Mouse (Mus musculus): Measurements from ENCODE around the gene Metrnl. TPM values are rescaled to one million over a fixed set of nuclear protein-coding genes. Genes with fewer than 3 reads are reported as not detected.

Gene Metrnl
- polyA plus RNA-seq, 1 experiment = not detected

DNA sequence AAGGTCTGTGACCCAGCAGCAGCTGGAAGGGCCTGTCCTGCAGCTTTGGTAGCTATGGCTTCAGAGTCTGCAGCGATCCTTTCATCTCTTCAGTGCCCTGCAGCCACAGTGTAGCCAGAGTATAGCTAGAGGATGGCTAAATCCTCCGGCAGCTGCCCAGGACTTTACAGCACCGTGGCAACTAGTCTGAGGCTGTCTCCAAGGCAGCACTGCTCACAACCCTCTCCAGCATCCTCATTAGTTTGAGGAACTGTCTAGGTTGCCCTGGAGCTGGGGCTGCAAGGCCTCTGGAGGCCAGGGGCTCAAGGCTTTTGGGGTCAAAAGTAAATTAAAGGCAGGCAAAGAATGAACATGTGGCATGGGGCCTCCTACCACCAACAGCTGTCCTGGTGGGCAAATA lies 37.3 kb downstream of the Metrnl start:
- TF ChIP-seq POLR2A (IDR thresholded peaks at IDR 0.05; ENCODE audit: insufficient read depth, low read depth, low read length) (no peak), CTCF (IDR thresholded peaks at IDR 0.05; ENCODE audit: insufficient read depth, low read depth, low read length) (no peak)
- 57% methylated on average over 3 of the region's 3 CpGs for WGBS
- peaks cover 2% of the 10 kb centered on the region; the same call in 1 of the 2 replicates for H3K4me1 ChIP-seq (ENCODE audit: control insufficient read depth, insufficient read depth, low read length)
- no peak overlapping the region for H3K4me3 ChIP-seq (ENCODE audit: insufficient read depth, low read depth, low read length)
- no peak overlapping the region for H3K27ac ChIP-seq (ENCODE audit: insufficient read depth, low read depth, low read length)

DNA sequence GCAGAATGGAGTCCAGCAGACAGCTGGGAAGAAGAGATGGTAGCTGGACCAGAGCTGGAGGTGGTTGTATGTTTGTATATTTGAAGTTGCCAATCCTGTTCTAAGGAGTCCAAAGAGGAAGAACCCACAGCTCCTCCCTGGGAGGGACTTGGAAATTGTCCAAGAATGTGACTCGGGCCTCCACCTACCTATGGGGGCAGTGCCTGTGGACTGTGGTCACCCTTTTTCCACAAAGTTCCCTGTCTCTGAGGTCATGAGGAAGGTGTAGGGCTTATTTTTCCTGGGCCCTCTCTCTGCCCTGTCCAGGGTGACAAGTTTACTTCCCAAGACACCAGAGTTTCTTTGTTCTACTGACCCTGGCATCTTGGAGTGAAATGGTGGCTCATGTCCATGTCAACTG lies 39.6 kb downstream of the Metrnl start:
- TF ChIP-seq CTCF (IDR thresholded peaks at IDR 0.05; ENCODE audit: insufficient read depth, low read depth, low read length) (no peak), POLR2A (IDR thresholded peaks at IDR 0.05; ENCODE audit: insufficient read depth, low read depth, low read length) (no peak)
- H3K4me3 ChIP-seq (ENCODE audit: insufficient read depth, low read depth, low read length) = no peak overlapping the region
- WGBS = 46% methylated on average over 1 of the region's 1 CpGs
- H3K4me1 ChIP-seq (ENCODE audit: control insufficient read depth, insufficient read depth, low read length) = peaks cover 2% of the 10 kb centered on the region; the same call in 1 of the 2 replicates
- H3K27ac ChIP-seq (ENCODE audit: insufficient read depth, low read depth, low read length) = no peak overlapping the region

DNA sequence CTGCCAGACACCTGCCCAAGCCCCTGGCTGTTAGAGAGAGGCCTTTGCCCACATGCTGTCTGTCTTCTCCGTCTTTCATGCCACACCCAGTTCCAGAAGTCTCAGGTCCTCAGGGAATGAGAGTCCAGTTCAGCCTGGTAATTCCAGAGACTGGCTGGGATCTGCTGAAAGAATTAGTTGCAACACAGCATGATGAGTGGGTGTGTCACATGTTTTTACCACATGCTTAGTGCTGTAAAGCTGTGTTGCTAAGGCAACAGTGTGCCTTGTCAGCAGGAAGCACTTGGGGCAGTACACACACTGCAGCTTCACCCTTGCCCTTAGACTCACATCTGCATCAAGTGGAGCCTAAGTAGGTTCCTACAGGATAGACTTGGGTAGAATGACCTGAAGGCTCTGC lies 40.1 kb downstream of the Metrnl start:
- TF ChIP-seq POLR2A (IDR thresholded peaks at IDR 0.05; ENCODE audit: insufficient read depth, low read depth, low read length) (no peak), CTCF (IDR thresholded peaks at IDR 0.05; ENCODE audit: insufficient read depth, low read depth, low read length) (no peak)
- Histone ChIP-seq H3K27ac (ENCODE audit: insufficient read depth, low read depth, low read length) (no peak overlapping the region), H3K4me1 (ENCODE audit: control insufficient read depth, insufficient read depth, low read length) (peaks cover 2% of the 10 kb centered on the region; the same call in 1 of the 2 replicates), H3K4me3 (ENCODE audit: insufficient read depth, low read depth, low read length) (no peak overlapping the region)
- WGBS = 77% methylated on average over 1 of the region's 1 CpGs

DNA sequence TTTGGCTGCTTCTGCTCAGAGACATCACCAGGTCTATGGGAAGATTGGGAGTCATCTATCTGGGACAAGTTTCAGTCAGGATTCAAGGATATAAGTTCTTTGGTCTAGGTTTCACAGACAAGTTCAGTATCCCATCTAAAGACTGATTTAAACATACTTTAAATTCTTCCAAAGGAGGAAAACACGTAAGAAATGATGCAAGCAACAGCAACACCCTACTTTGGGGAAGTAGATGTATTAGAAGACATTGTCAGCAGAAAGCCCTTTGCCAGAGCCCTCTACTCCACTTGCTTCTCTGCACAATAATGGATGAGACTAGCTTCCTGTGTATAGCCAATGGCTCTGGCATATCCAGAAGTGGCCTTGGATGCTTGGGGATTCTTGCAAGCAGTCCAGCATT lies 41.8 kb downstream of the Metrnl start:
- H3K4me3 ChIP-seq (ENCODE audit: insufficient read depth, low read depth, low read length) = no peak overlapping the region
- H3K4me1 ChIP-seq (ENCODE audit: control insufficient read depth, insufficient read depth, low read length) = peaks cover 2% of the 10 kb centered on the region; the same call in 1 of the 2 replicates
- TF ChIP-seq POLR2A (IDR thresholded peaks at IDR 0.05; ENCODE audit: insufficient read depth, low read depth, low read length) (no peak), CTCF (IDR thresholded peaks at IDR 0.05; ENCODE audit: insufficient read depth, low read depth, low read length) (no peak)
- no peak overlapping the region for H3K27ac ChIP-seq (ENCODE audit: insufficient read depth, low read depth, low read length)
- 80% methylated on average over 1 of the region's 1 CpGs for WGBS

DNA sequence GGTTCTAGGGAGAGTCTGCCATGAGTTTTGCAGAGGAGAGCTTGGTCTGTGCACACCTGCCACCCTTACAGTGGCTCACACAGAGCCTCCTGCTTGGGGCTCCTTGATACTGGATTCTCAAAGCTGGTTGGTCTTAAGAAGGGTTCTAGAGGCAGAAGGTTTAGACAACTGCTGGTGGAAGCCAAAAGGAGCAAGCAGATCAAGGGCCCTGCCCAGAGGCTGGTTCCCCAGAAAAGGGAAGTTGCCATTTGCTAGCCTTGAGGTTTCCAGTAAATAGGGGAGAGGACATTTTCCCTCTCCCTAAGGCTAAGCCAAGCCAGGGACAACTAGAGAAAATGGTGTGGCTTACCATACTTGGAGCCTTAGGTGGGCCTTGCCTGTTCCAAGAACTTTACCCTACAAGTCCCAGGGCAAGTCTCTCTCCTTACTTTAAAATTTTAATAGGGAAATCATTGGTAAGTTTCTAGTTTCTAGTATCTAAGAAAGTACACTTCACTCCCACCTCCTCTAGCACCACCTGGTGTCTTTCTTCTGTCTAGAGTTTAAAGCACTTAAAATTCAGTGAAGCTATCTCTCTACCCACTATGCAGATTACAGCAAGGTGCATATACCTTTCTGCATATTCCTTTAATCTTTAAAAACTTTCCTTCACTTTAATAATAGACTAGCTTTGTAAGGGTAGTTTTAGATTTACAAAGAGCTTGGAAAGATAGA lies 42.7 kb downstream of the Metrnl start:
- no peak overlapping the region for H3K4me3 ChIP-seq (ENCODE audit: insufficient read depth, low read depth, low read length)
- peaks cover 2% of the 10 kb centered on the region; the same call in 1 of the 2 replicates for H3K4me1 ChIP-seq (ENCODE audit: control insufficient read depth, insufficient read depth, low read length)
- no peak for TF ChIP-seq CTCF (IDR thresholded peaks at IDR 0.05; ENCODE audit: insufficient read depth, low read depth, low read length)
- TF ChIP-seq POLR2A (IDR thresholded peaks at IDR 0.05; ENCODE audit: insufficient read depth, low read depth, low read length) = no peak
- no peak overlapping the region for H3K27ac ChIP-seq (ENCODE audit: insufficient read depth, low read depth, low read length)

DNA sequence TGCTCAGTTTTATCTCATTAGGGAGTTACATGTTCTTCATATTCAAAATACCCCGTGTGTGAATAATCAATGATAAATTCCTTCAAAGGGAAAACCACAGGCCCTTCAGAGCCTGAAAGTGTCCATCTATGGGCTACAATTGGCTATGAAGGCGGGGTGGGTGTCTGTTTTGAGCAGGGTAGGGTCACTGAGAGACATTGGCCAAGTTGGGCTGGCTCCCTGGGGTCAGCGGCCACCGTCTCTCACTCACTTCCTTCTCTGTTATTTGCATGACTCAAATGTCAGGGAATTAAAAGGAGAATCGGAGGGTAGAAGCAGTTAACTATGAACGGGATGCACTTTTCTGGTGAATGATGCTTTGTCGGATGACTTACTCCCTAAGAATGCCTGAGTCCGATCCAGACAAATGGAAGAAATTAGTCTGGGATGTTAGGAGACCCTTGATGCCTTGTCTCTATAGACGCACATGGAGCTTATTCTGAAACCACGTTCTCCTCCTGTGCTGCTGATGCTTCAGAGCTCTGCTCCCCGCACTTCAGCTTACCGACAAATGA lies 45.7 kb downstream of the Metrnl start:
- H3K27ac ChIP-seq (ENCODE audit: insufficient read depth, low read depth, low read length) = no peak overlapping the region
- no peaks in the 10 kb centered on the region for H3K4me1 ChIP-seq (ENCODE audit: control insufficient read depth, insufficient read depth, low read length)
- H3K4me3 ChIP-seq (ENCODE audit: insufficient read depth, low read depth, low read length) = no peak overlapping the region
- WGBS = 72% methylated on average over 12 of the region's 12 CpGs
- TF ChIP-seq CTCF (IDR thresholded peaks at IDR 0.05; ENCODE audit: insufficient read depth, low read depth, low read length) (no peak), POLR2A (IDR thresholded peaks at IDR 0.05; ENCODE audit: insufficient read depth, low read depth, low read length) (no peak)

DNA sequence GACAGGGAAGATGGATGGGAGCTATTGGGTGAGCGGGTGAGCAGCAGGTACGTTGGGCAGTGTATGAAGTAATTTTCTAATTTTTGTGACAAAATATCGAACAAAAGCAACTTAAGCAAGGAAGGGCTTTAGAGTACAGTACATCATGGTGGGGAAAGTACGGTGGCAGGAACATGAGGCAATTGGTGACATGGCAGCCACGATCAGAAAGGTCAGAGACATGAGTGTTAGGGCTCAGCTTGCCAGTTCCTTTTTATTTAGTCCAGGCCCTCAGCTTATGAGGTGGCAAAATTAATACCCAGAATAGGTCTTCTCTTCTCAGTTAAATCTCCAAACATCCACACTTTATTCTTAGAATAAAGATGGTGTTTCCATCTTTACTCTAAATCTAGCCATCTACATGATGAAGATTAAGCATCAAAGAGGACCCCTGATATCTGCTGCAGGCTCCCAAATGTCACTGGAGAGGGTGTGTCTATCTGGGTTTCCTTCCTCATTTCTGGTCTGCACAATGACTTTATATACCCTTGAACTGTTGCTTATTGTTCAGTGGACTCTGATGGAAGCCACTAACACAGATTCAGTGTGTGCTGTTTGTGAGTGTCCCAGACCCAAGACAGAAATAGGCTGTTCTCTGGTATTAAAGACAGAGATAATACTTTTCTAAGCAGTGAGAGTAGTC lies 46.8 kb downstream of the Metrnl start:
- H3K27ac ChIP-seq (ENCODE audit: insufficient read depth, low read depth, low read length) = no peak overlapping the region
- no peak overlapping the region for H3K4me3 ChIP-seq (ENCODE audit: insufficient read depth, low read depth, low read length)
- 91% methylated on average over 5 of the region's 5 CpGs for WGBS
- TF ChIP-seq POLR2A (IDR thresholded peaks at IDR 0.05; ENCODE audit: insufficient read depth, low read depth, low read length) = no peak
- no peak for TF ChIP-seq CTCF (IDR thresholded peaks at IDR 0.05; ENCODE audit: insufficient read depth, low read depth, low read length)
- no peaks in the 10 kb centered on the region for H3K4me1 ChIP-seq (ENCODE audit: control insufficient read depth, insufficient read depth, low read length)

Other genes starting within 250 kb of the Metrnl start
- gene Tbcd, start 249.6 kb upstream of the Metrnl start, polyA plus RNA-seq (2012; ENCODE audit: insufficient read depth, insufficient read length, low replicate concordance, missing spikeins) = not detected in 2 replicates
- not detected in 2 replicates for gene Zfp750, start 182.2 kb upstream of the Metrnl start, polyA plus RNA-seq (2012; ENCODE audit: insufficient read depth, insufficient read length, low replicate concordance, missing spikeins)
- gene B3gntl1, start 28.4 kb upstream of the Metrnl start, polyA plus RNA-seq (2012; ENCODE audit: insufficient read depth, insufficient read length, low replicate concordance, missing spikeins) = not detected in 2 replicates
- not detected in 2 replicates for gene Ptchd3, start 128.7 kb downstream of the Metrnl start, polyA plus RNA-seq (2012; ENCODE audit: insufficient read depth, insufficient read length, low replicate concordance, missing spikeins)

Measured in olfactory bulb, adult 2 months (tissue).